8 mouse cellular contexts compared by ENCODE assay signal in genomic region chr15:41193240-41193639, GRCm38 (mm10).
A peak's percentile ranks its signal among the peaks of the same experiment; 100 is the strongest.
DNase-seq lines count a peak whose midpoint lies in the region; ATAC-seq lines count a peak whose summit lies in the region.

No protein-coding gene starts in this region.

- no peaks in the 10 kb centered on the region for H3K4me1 ChIP-seq in forebrain, embryonic 11.5 days (replicated peaks; ENCODE audit: control insufficient read depth, insufficient read depth, low read length)
- no peaks in the 10 kb centered on the region for H3K4me1 ChIP-seq in forebrain, embryonic 10.5 days

- no peak for DNase-seq in forebrain, embryonic 11.5 days (ENCODE audit: low spot score)
- DNase-seq in forebrain, embryonic 10.5 days (ENCODE audit: extremely low spot score, low spot score), result no peak
- peak; percentile 8 to 12 for DNase-seq in urinary bladder, adult 18-20 months (ENCODE audit: low spot score in 2 of 2)
- DNase-seq in urinary bladder, postnatal 10 days (ENCODE audit: low spot score), result no peak
- peak; percentile 68 for DNase-seq in embryo, embryonic 11.5 days (ENCODE audit: low read depth, low spot score)
- peak; percentile 18 to 67 for DNase-seq in kidney, adult 8-10 months
- DNase-seq in left cerebral cortex, postnatal 4 days, result peak; percentile 66
- peak; percentile 15 for DNase-seq in telencephalon, adult 2 months (ENCODE audit: low read depth, low spot score)

- H3K9me3 ChIP-seq in forebrain, embryonic 11.5 days (ENCODE audit: control insufficient read depth, low read length), result no peaks in the 10 kb centered on the region
- H3K9me3 ChIP-seq in forebrain, embryonic 10.5 days, result no peaks in the 10 kb centered on the region

- ATAC-seq in forebrain, embryonic 11.5 days (replicated peaks; ENCODE audit: low FRiP score), result 0 out of 2 replicates have a peak, but pooled peaks have one; percentile 30

- intact Hi-C loops in left cerebral cortex, postnatal 4 days (cut with DNase I), result loop anchor here (10.0 kb wide), 4 partner anchors 122 to 782 kb away; no protein-coding TSS in a partner anchor

- H3K4me2 ChIP-seq in forebrain, embryonic 11.5 days (ENCODE audit: low read depth, low read length, severe bottlenecking), result no peak overlapping the region

- no peak overlapping the region for H3K9ac ChIP-seq in forebrain, embryonic 11.5 days (ENCODE audit: low read length)

- WGBS in forebrain, embryonic 11.5 days, result 35% methylated on average over 3 of the region's 3 CpGs
- WGBS in forebrain, embryonic 10.5 days, result 38% methylated on average over 3 of the region's 3 CpGs

- H3K4me3 ChIP-seq in forebrain, embryonic 11.5 days (ENCODE audit: low read depth, low read length), result no peak overlapping the region
- no peak overlapping the region for H3K4me3 ChIP-seq in forebrain, embryonic 10.5 days

- H3K27ac ChIP-seq in forebrain, embryonic 11.5 days (ENCODE audit: low read depth, low read length), result no peak overlapping the region
- no peak overlapping the region for H3K27ac ChIP-seq in forebrain, embryonic 10.5 days

- no peaks in the 10 kb centered on the region for H3K36me3 ChIP-seq in forebrain, embryonic 11.5 days (ENCODE audit: control insufficient read depth, insufficient read depth, low read length)
- no peaks in the 10 kb centered on the region for H3K36me3 ChIP-seq in forebrain, embryonic 10.5 days (replicated peaks)

- no peaks in the 10 kb centered on the region for H3K27me3 ChIP-seq in forebrain, embryonic 11.5 days (ENCODE audit: control insufficient read depth, insufficient read depth, low read length)
- no peaks in the 10 kb centered on the region for H3K27me3 ChIP-seq in forebrain, embryonic 10.5 days (ENCODE audit: poor library complexity, severe bottlenecking)

Comparison
In these comparisons a context has a peak if more than half of its experiments do, and no peak if none do; other contexts are left out.
1. DNase-seq: peak in urinary bladder, adult 18-20 months (2 of 2), embryo, embryonic 11.5 days (single experiment), kidney, adult 8-10 months (2 of 2), left cerebral cortex, postnatal 4 days (single experiment) and telencephalon, adult 2 months (single experiment); none in forebrain, embryonic 11.5 days (single experiment), forebrain, embryonic 10.5 days (single experiment) and urinary bladder, postnatal 10 days (single experiment).